Mouse (Mus musculus) CH12.LX (cell line): ENCODE results near the gene Cmc4. TPM values are rescaled to one million over a fixed set of nuclear protein-coding genes. Genes with fewer than 3 reads are reported as not detected.

Experiments
- DNase-seq: peaks from one replicate; pipeline ENCODE4 v3.0.0-alpha.2; 2013; ENCODE audit errors: extremely low read depth
- H3K27ac ChIP-seq: 2 replicates; pipeline ENCODE4 v1.5.1; 2012; ENCODE audit warnings: low read depth, mild to moderate bottlenecking, control low read depth, moderate library complexity; ENCODE audit not compliant: insufficient read depth
- H3K27me3 ChIP-seq: replicated peaks from 2 replicates; pipeline ENCODE3; 2012; ENCODE audit warnings: inconsistent platforms
- H3K36me3 ChIP-seq, 2 experiments: replicated peaks in 1 of 2; 2 replicates each; pipeline versions ENCODE3 to v1.6.1; 2012; ENCODE audit warnings: inconsistent platforms in 1 of 2, low read length in 1 of 2, mild to moderate bottlenecking in 1 of 2, mixed read lengths in 1 of 2, moderate library complexity in 1 of 2; ENCODE audit not compliant: control insufficient read depth in 1 of 2, insufficient read depth in 1 of 2
- H3K4me1 ChIP-seq, 2 experiments: 2 replicates each; pipeline ENCODE4 v1.6.1; 2012; ENCODE audit warnings: inconsistent platforms in 1 of 2, moderate library complexity in 1 of 2; ENCODE audit not compliant: insufficient read depth in 2 of 2, control insufficient read depth in 1 of 2
- H3K4me2 ChIP-seq: 2 replicates; pipeline ENCODE4 v1.6.1; 2012; ENCODE audit warnings: low read depth, mild to moderate bottlenecking, control low read depth; ENCODE audit not compliant: poor library complexity, insufficient read depth, severe bottlenecking
- H3K4me3 ChIP-seq, 3 experiments: fragments of 150-350 bp in 1 of 3; sonication (generic) in 1 of 3; replicated peaks in 1 of 3; 2 replicates each; pipeline versions ENCODE3 to v1.5.1; 2011 to 2012; ENCODE audit warnings: low read depth in 2 of 3, low read length in 2 of 3, mild to moderate bottlenecking in 2 of 3, moderate library complexity in 2 of 3, control low read depth in 1 of 3, improper control_type of control experiment in 1 of 3, inconsistent platforms in 1 of 3, mixed read lengths in 1 of 3; ENCODE audit not compliant: poor library complexity in 1 of 3
- H3K79me2 ChIP-seq: replicated peaks from 2 replicates; pipeline ENCODE4 v1.6.1; 2012; ENCODE audit warnings: mild to moderate bottlenecking, moderate library complexity; ENCODE audit not compliant: control insufficient read depth, poor library complexity, insufficient read depth, severe bottlenecking; ENCODE audit errors: extremely low read depth
- H3K9ac ChIP-seq: 2 replicates; pipeline ENCODE4 v1.6.1; 2012; ENCODE audit warnings: low read depth, mild to moderate bottlenecking, control low read depth, moderate library complexity; ENCODE audit not compliant: insufficient read depth
- H3K9me3 ChIP-seq: replicated peaks from 2 replicates; pipeline ENCODE3; 2012; ENCODE audit warnings: low read length, inconsistent platforms, mixed read lengths
- BHLHE40 ChIP-seq: IDR thresholded peaks from 2 replicates; pipeline ENCODE4 v1.6.1; 2011; ENCODE audit warnings: mild to moderate bottlenecking, low read depth, low read length, improper control_type of control experiment
- CHD1 ChIP-seq: IDR thresholded peaks from 2 replicates; pipeline ENCODE4 v1.6.1; 2012; ENCODE audit warnings: low read depth, low read length, improper control_type of control experiment, inconsistent platforms
- CHD2 ChIP-seq: IDR thresholded peaks from 2 replicates; pipeline ENCODE4 v1.6.1; 2011; ENCODE audit warnings: low read length, improper control_type of control experiment
- CTCF ChIP-seq, 2 experiments: IDR thresholded peaks in 1 of 2; conservative IDR thresholded peaks in 1 of 2; 2 replicates each; pipeline ENCODE4 v1.5.1; 2011 to 2012; ENCODE audit warnings: low read depth in 2 of 2, low read length in 2 of 2, improper control_type of control experiment in 1 of 2, inconsistent platforms in 1 of 2, mild to moderate bottlenecking in 1 of 2, moderate library complexity in 1 of 2
- E2F4 ChIP-seq: IDR thresholded peaks from 2 replicates; pipeline ENCODE4 v1.6.1; 2011; ENCODE audit warnings: low read depth, low read length, improper control_type of control experiment; ENCODE audit not compliant: insufficient replicate concordance
- ELF1 ChIP-seq: IDR thresholded peaks from 2 replicates; pipeline ENCODE4 v1.6.1; 2014; ENCODE audit warnings: low read depth, mild to moderate bottlenecking, inconsistent platforms, low read length, improper control_type of control experiment
- EP300 ChIP-seq: IDR thresholded peaks from 2 replicates; pipeline ENCODE4 v1.6.1; 2011; ENCODE audit warnings: low read length, improper control_type of control experiment
- ETS1 ChIP-seq: conservative IDR thresholded peaks from 2 replicates; pipeline ENCODE4 v1.6.1; 2012; ENCODE audit warnings: low read depth, mild to moderate bottlenecking, inconsistent platforms, low read length, improper control_type of control experiment, moderate library complexity
- GABPA ChIP-seq: IDR thresholded peaks from 2 replicates; pipeline ENCODE4 v1.6.1; 2012; ENCODE audit warnings: low read depth, low read length, improper control_type of control experiment, inconsistent platforms; ENCODE audit not compliant: insufficient replicate concordance
- HCFC1 ChIP-seq: IDR thresholded peaks from 2 replicates; pipeline ENCODE4 v1.6.1; 2012; ENCODE audit warnings: low read depth, mild to moderate bottlenecking, inconsistent platforms, low read length, improper control_type of control experiment
- IRF4 ChIP-seq: IDR thresholded peaks from 2 replicates; pipeline ENCODE4 v1.6.1; 2014; ENCODE audit warnings: low read depth, mild to moderate bottlenecking, inconsistent platforms, low read length, improper control_type of control experiment
- JUN ChIP-seq: IDR thresholded peaks from 2 replicates; pipeline ENCODE4 v1.6.1; 2011; ENCODE audit warnings: low read depth, mild to moderate bottlenecking, low read length, improper control_type of control experiment, moderate library complexity; ENCODE audit not compliant: insufficient read depth
- JUND ChIP-seq: conservative IDR thresholded peaks from 2 replicates; pipeline ENCODE4 v1.6.1; 2011; ENCODE audit warnings: low read depth, low read length, improper control_type of control experiment
- KAT2A ChIP-seq: IDR thresholded peaks from 2 replicates; pipeline ENCODE4 v1.6.1; 2012; ENCODE audit warnings: low read length, improper control_type of control experiment, inconsistent platforms; ENCODE audit not compliant: insufficient replicate concordance
- MAFK ChIP-seq: IDR thresholded peaks from 2 replicates; pipeline ENCODE4 v1.6.1; 2011; ENCODE audit warnings: low read length, improper control_type of control experiment; ENCODE audit not compliant: insufficient replicate concordance
- MAX ChIP-seq: IDR thresholded peaks from 2 replicates; pipeline ENCODE4 v1.6.1; 2011; ENCODE audit warnings: low read length, improper control_type of control experiment
- MAZ ChIP-seq: IDR thresholded peaks from 2 replicates; pipeline ENCODE4 v1.6.1; 2012; ENCODE audit warnings: low read depth, mild to moderate bottlenecking, inconsistent platforms, low read length, improper control_type of control experiment, moderate library complexity
- MEF2A ChIP-seq: IDR thresholded peaks from 2 replicates; pipeline ENCODE4 v1.6.1; 2014; ENCODE audit warnings: low read depth, mild to moderate bottlenecking, inconsistent platforms, low read length, improper control_type of control experiment, borderline replicate concordance
- MXI1 ChIP-seq: IDR thresholded peaks from 2 replicates; pipeline ENCODE4 v1.6.1; 2011; ENCODE audit warnings: mild to moderate bottlenecking, low read depth, low read length, improper control_type of control experiment
- MYC ChIP-seq: IDR thresholded peaks from 2 replicates; pipeline ENCODE4 v1.6.1; 2011; ENCODE audit warnings: low read depth, mild to moderate bottlenecking, improper control_type of control experiment, low read length
- NELFE ChIP-seq: IDR thresholded peaks from 2 replicates; pipeline ENCODE4 v1.6.1; 2011; ENCODE audit warnings: low read depth, low read length, improper control_type of control experiment
- NRF1 ChIP-seq: IDR thresholded peaks from 2 replicates; pipeline ENCODE4 v1.6.1; 2014; ENCODE audit warnings: low read depth, mild to moderate bottlenecking, inconsistent platforms, low read length, improper control_type of control experiment, moderate library complexity
- PAX5 ChIP-seq: IDR thresholded peaks from 2 replicates; pipeline ENCODE4 v1.6.1; 2012; ENCODE audit warnings: low read length, inconsistent platforms, mixed read lengths
- POLR2A ChIP-seq: IDR thresholded peaks from 2 replicates; pipeline ENCODE4 v1.6.1; 2011; ENCODE audit warnings: low read depth, mild to moderate bottlenecking, improper control_type of control experiment, low read length
- POLR2AphosphoS2 ChIP-seq: IDR thresholded peaks from 2 replicates; pipeline ENCODE4 v1.6.1; 2011; ENCODE audit warnings: low read depth, low read length, improper control_type of control experiment
- RAD21 ChIP-seq: IDR thresholded peaks from 2 replicates; pipeline ENCODE4 v1.6.1; 2011; ENCODE audit warnings: low read depth, mild to moderate bottlenecking, low read length, improper control_type of control experiment, moderate library complexity
- RCOR1 ChIP-seq: conservative IDR thresholded peaks from 2 replicates; pipeline ENCODE4 v1.6.1; 2012; ENCODE audit warnings: low read depth, mild to moderate bottlenecking, inconsistent platforms, low read length, improper control_type of control experiment
- SIN3A ChIP-seq: IDR thresholded peaks from 2 replicates; pipeline ENCODE4 v1.6.1; 2012; ENCODE audit warnings: low read length, improper control_type of control experiment, inconsistent platforms
- SMC3 ChIP-seq: IDR thresholded peaks from 2 replicates; pipeline ENCODE4 v1.6.1; 2011; ENCODE audit warnings: low read depth, low read length, improper control_type of control experiment
- TBP ChIP-seq: conservative IDR thresholded peaks from 2 replicates; pipeline ENCODE4 v1.6.1; 2011; ENCODE audit warnings: low read depth, low read length, improper control_type of control experiment
- TCF12 ChIP-seq: IDR thresholded peaks from 2 replicates; pipeline ENCODE4 v1.6.1; 2014; ENCODE audit warnings: low read depth, mild to moderate bottlenecking, inconsistent platforms, low read length, improper control_type of control experiment
- UBTF ChIP-seq: IDR thresholded peaks from 2 replicates; pipeline ENCODE4 v1.6.1; 2012; ENCODE audit warnings: low read depth, mild to moderate bottlenecking, inconsistent platforms, low read length, improper control_type of control experiment, moderate library complexity
- USF1 ChIP-seq: IDR thresholded peaks from 2 replicates; pipeline ENCODE4 v1.6.1; 2014; ENCODE audit warnings: low read depth, mild to moderate bottlenecking, inconsistent platforms, low read length, improper control_type of control experiment
- USF2 ChIP-seq: conservative IDR thresholded peaks from 2 replicates; pipeline ENCODE4 v1.6.1; 2011; ENCODE audit warnings: low read depth, low read length, improper control_type of control experiment
- ZC3H11A ChIP-seq: IDR thresholded peaks from 2 replicates; pipeline ENCODE4 v1.6.1; 2012; ENCODE audit warnings: low read depth, mild to moderate bottlenecking, inconsistent platforms, low read length, improper control_type of control experiment
- ZKSCAN1 ChIP-seq: IDR thresholded peaks from 2 replicates; pipeline ENCODE4 v1.6.1; 2012; ENCODE audit warnings: low read depth, inconsistent platforms, low read length, improper control_type of control experiment, borderline replicate concordance
- ZMIZ1 ChIP-seq: IDR thresholded peaks from 2 replicates; pipeline ENCODE4 v1.6.1; 2012; ENCODE audit warnings: low read depth, mild to moderate bottlenecking, inconsistent platforms, low read length, improper control_type of control experiment
- ZNF384 ChIP-seq: IDR thresholded peaks from 2 replicates; pipeline ENCODE4 v1.6.1; 2012; ENCODE audit warnings: low read depth, low read length, improper control_type of control experiment, inconsistent platforms
- dilution Hi-C: fragments of 300-500 bp; cut with MboI; formaldehyde crosslinking; loops from 2 replicates; pipeline ENCODE4 v1.14.3; 2020; ENCODE audit warnings: low sequenced_read_pairs; ENCODE audit not compliant: extremely low pct_unique_long_range_greater_than_20kb, extremely low pct_ligation_motif_present
- in situ Hi-C: fragments of 300-500 bp; cut with MboI; formaldehyde crosslinking; loops from 3 replicates; pipeline ENCODE4 v1.14.3; 2019; ENCODE audit warnings: low sequenced_read_pairs, low pct_ligation_motif_present, low pct_unique_long_range_greater_than_20kb, mixed read lengths
- polyA plus RNA-seq: library from polyadenylated mRNA; unstranded; fragments of >175 nt; gene quantifications from 2 replicates; pipeline ENCODE4 v1.2.1, GENCODE M21; 2012; ENCODE audit warnings: low read depth; ENCODE audit not compliant: insufficient read length
- total RNA-seq, 2 experiments: library from RNA; depleted of rRNA; stranded (reverse); fragments of 300-350 nt in 1 of 2; fragments of >200 nt in 1 of 2; gene quantifications; 2 replicates each; pipeline ENCODE4 v1.2.3; 2012 to 2014

The Cmc4 gene
- total and polyA plus RNA-seq, 3 experiments = 5.4 to 11.2 (median 8.8) TPM

DNA sequence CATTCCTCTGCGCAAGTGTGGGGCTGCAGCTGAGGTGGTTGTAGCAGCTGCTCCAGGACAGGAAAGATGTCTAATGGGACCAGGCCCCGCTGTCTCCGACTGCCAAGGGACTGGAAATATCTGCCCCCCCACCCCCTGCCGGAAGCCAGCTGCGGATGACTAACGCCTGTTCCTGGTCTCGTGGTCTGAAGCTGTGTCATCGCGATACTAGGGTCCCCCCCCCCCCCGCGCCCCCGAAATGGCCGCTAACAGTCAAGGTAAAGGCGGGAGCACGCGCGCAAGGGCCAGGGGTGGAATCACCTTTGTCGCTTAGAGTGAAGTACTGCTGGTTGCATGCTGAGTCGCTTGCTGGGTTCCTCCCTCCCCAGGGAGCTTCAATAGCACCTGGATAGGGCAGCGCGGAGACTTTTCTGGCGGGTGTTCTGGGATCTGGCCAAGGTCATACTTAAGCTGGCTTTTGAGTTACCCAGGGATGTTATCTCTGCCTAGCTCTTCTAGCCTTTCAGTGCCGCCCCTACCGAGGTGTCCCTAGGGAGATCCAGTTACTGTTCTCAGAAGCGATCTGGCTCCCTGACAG lies 34.1 kb downstream of the Cmc4 start, which contains the start of the genes Fundc2 and F8:
Fundc2 (plus strand) TSS at position 205 of the 577 bp plus-strand sequence.
F8 (minus strand) TSS at position 421 of the 577 bp plus-strand sequence.
- Histone ChIP-seq H3K79me2 (no peaks in the 10 kb centered on the region; the same call in 1 of the 2 replicates), H3K27ac (peak within 1 kb of the TSS; percentile 82), H3K36me3 (no peaks in the 10 kb centered on the region), H3K4me3 (peak within 1 kb of the TSS; percentile 58 to 68 (median 64)), H3K9ac (peak within 1 kb of the TSS; percentile 78), H3K4me2 (peak within 1 kb of the TSS; percentile 2; the same call in 1 of the 2 replicates), H3K4me1 (no peaks in the 10 kb centered on the region), H3K27me3 (no peaks in the 10 kb centered on the region), H3K9me3 (no peaks in the 10 kb centered on the region)
- in situ Hi-C loops = no loop called here
- dilution Hi-C loops = no loop called here
- peak; percentile 84 for DNase-seq
- TF ChIP-seq ZMIZ1 (no peak), JUN (no peak), POLR2A (peak; percentile 80), USF2 (no peak), MYC (0 out of 2 replicates have a peak, but pooled peaks have one; percentile 33), CTCF (conservative IDR thresholded peaks at IDR 0.05 in 1 of 2, IDR thresholded peaks at IDR 0.05 in 1 of 2; ENCODE audit: low read depth in 2 of 2, low read length in 2 of 2) (no peak), ZC3H11A (no peak), NRF1 (peak; percentile 54; the same call in 1 of the 2 replicates), HCFC1 (peak; percentile 66), CHD1 (no peak), NELFE (peak; percentile 73), RCOR1 (no peak), JUND (no peak), ETS1 (peak; percentile 73), MEF2A (peak; percentile 53; the same call in 1 of the 2 replicates), ELF1 (peak; percentile 79), ZNF384 (no peak), SIN3A (peak; percentile 56), GABPA (no peak), PAX5 (no peak), MXI1 (no peak; the same call in 1 of the 2 replicates), IRF4 (peak; percentile 38; the same call in 1 of the 2 replicates), MAX (0 out of 2 replicates have a peak, but pooled peaks have one; percentile 42), EP300 (peak; percentile 26; the same call in 1 of the 2 replicates), CHD2 (peak; percentile 98), RAD21 (no peak), SMC3 (no peak), MAFK (no peak), BHLHE40 (no peak), POLR2AphosphoS2 (no peak), E2F4 (no peak), ZKSCAN1 (no peak), USF1 (peak; percentile 42), UBTF (no peak), TBP (peak; percentile 72), MAZ (peak; percentile 52; the same call in 1 of the 2 replicates), KAT2A (0 out of 2 replicates have a peak, but pooled peaks have one; percentile 61), TCF12 (peak; percentile 92)
